Comparison of ENCODE assay signal across 9 mouse cellular contexts in the genomic region with DNA sequence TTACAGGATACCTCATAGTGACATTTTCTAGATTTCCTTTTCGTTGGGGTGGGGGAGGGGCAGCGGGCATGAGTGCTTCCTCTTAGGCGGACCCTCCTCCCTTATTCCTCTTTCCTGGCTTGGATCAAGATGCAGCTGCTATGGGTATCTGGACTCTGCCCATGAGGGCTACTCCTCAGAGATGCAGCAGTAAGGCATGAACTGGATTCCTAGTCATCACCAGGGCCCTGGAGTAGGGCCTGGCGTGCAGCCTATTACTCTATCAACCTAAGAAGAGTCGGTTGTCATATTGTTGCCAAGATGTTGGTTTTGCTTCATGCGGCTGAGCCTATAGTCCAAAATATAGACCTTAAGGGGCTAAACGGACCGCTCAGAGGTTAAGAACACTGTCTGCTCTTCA. TPM values are rescaled to one million over a fixed set of nuclear protein-coding genes. Genes with fewer than 3 reads are reported as not detected.
DNase-seq lines count a peak whose midpoint lies in the region; ATAC-seq and TF ChIP-seq lines count a peak whose summit lies in the region.
"Had no signal": no experiment of that assay in that cellular context is flagged by ENCODE, and none has a peak within 500 bp of the region (broad histone marks: within the 10 kb centered on the region; RNA-seq: fewer than 3 reads in every experiment).

No protein-coding gene starts in this region.

- H3K36me3 ChIP-seq in heart, embryonic 12.5 days = no peaks in the 10 kb centered on the region
- no peaks in the 10 kb centered on the region for H3K36me3 ChIP-seq in ES-E14 (ENCODE audit: control insufficient read depth, insufficient read depth, low read length, poor library complexity, severe bottlenecking)
- no peaks in the 10 kb centered on the region for H3K36me3 ChIP-seq in forebrain, embryonic 16.5 days (ENCODE audit: control insufficient read depth, insufficient read depth)

- DNase-seq in heart, adult 18-20 months = no peak
- no peak for DNase-seq in ES-E14 (ENCODE audit: low read depth, low spot score)
- DNase-seq in adrenal gland, postnatal 14 days = no peak
- DNase-seq in layer of hippocampus, adult 18-20 months (ENCODE audit: low spot score in 2 of 2) = no peak
- no peak for DNase-seq in layer of hippocampus, adult 11-12 months (ENCODE audit: low spot score)

- peak overlapping the region; percentile 29; the same call in 1 of the 2 replicates for H3K9ac ChIP-seq in heart, embryonic 12.5 days
- no peak overlapping the region; the same call in 1 of the 2 replicates for H3K9ac ChIP-seq in ES-E14 (ENCODE audit: insufficient read depth, low read depth, low read length, poor library complexity, severe bottlenecking)
- peak overlapping the region; percentile 58 for H3K9ac ChIP-seq in forebrain, embryonic 16.5 days (replicated peaks; ENCODE audit: low read depth, low read length)

- H3K27me3 ChIP-seq in heart, embryonic 12.5 days (replicated peaks) = no peaks in the 10 kb centered on the region
- H3K27me3 ChIP-seq in forebrain, embryonic 16.5 days (replicated peaks; ENCODE audit: control insufficient read depth, insufficient read depth, low read length) = no peaks in the 10 kb centered on the region
- H3K27me3 ChIP-seq: CH12.LX had no signal

- WGBS in heart, embryonic 12.5 days = 44% methylated on average over 8 of the region's 8 CpGs
- 41% methylated on average over 8 of the region's 8 CpGs for WGBS in forebrain, embryonic 16.5 days

- H3K4me1 ChIP-seq in heart, embryonic 12.5 days (replicated peaks) = peaks cover 43% of the 10 kb centered on the region
- H3K4me1 ChIP-seq in ES-E14 (ENCODE audit: control insufficient read depth in 2 of 2, insufficient read depth in 2 of 2, low read length in 2 of 2, poor library complexity in 1 of 2) = peaks cover 4 to 16% of the 10 kb centered on the region in 2 experiments
- peaks cover 16% of the 10 kb centered on the region for H3K4me1 ChIP-seq in forebrain, embryonic 16.5 days (replicated peaks; ENCODE audit: control insufficient read depth, insufficient read depth, low read length)

- no peaks in the 10 kb centered on the region for H3K9me3 ChIP-seq in heart, embryonic 12.5 days (replicated peaks)
- no peaks in the 10 kb centered on the region for H3K9me3 ChIP-seq in ES-E14 (ENCODE audit: control insufficient read depth, insufficient read depth, low read depth, low read length)
- no peaks in the 10 kb centered on the region for H3K9me3 ChIP-seq in forebrain, embryonic 16.5 days (ENCODE audit: control insufficient read depth, low read length)

- H3K27ac ChIP-seq in heart, embryonic 12.5 days (ENCODE audit: poor library complexity, severe bottlenecking) = no peak overlapping the region
- no peak overlapping the region for H3K27ac ChIP-seq in ES-E14 (ENCODE audit: insufficient read depth, low read depth, low read length, poor library complexity, severe bottlenecking)
- H3K27ac ChIP-seq in forebrain, embryonic 16.5 days (ENCODE audit: low read length) = peak overlapping the region; percentile 84

- in situ Hi-C loops in ES-E14 (cut with MboI; ENCODE audit: low sequenced_read_pairs in 2 of 2, unreplicated experiment in 2 of 2) = no loop called here

- no peak for ATAC-seq in heart, embryonic 12.5 days (ENCODE audit: insufficient number of reproducible peaks, low FRiP score)
- ATAC-seq in forebrain, embryonic 16.5 days = peak; percentile 26
- peak; percentile 38; the same call in 1 of the 2 replicates for ATAC-seq in megakaryocyte, adult 5-6 weeks (ENCODE audit: poor library complexity, severe bottlenecking)

- H3K4me3 ChIP-seq in heart, embryonic 12.5 days = peak overlapping the region; percentile 43
- peak overlapping the region; percentile 50 to 81 for H3K4me3 ChIP-seq in ES-E14 (ENCODE audit: insufficient read depth in 1 of 2, low read depth in 1 of 2, low read length in 2 of 2, poor library complexity in 1 of 2, severe bottlenecking in 1 of 2)
- peak overlapping the region; percentile 47 for H3K4me3 ChIP-seq in forebrain, embryonic 16.5 days (replicated peaks; ENCODE audit: low read length)

- peak overlapping the region; percentile 61 for H3K4me2 ChIP-seq in heart, embryonic 12.5 days
- peak overlapping the region; percentile 55 for H3K4me2 ChIP-seq in forebrain, embryonic 16.5 days (ENCODE audit: low read length)

TF ChIP-seq in ES-E14, 5 proteins besides CTCF, POLR2A, EP300 and RAD21:
- no peak for TF ChIP-seq CHD2 (IDR thresholded peaks at IDR 0.05; ENCODE audit: low read depth, low read length)
- no peak for TF ChIP-seq ZC3H11A (IDR thresholded peaks at IDR 0.05; ENCODE audit: borderline replicate concordance, low read depth, low read length)
- no peak for TF ChIP-seq MAFK (IDR thresholded peaks at IDR 0.05; ENCODE audit: insufficient read depth, low read depth, low read length)
- TF ChIP-seq ZNF384 (IDR thresholded peaks at IDR 0.05; ENCODE audit: low read depth, low read length) = no peak
- no peak for TF ChIP-seq HCFC1 (IDR thresholded peaks at IDR 0.05; ENCODE audit: borderline replicate concordance, insufficient read depth, low read length)
TF ChIP-seq in ES-E14: peak in this region for 0.

RNA-seq across cellular contexts. Expression of a gene that starts 27.3 kb away (rescaled TPM):
- 459 and 491 TPM in 2 replicates for polyA plus RNA-seq in heart, embryonic 12.5 days (2016; fragmentation: Nextera tagmentation; extraction: Ambion mirVana)
- 100 to 1,000 TPM; 196 to 224 TPM for total RNA-seq in heart, adult 18-20 months (2021)
- 23.6 and 65.1 TPM in 2 replicates for total RNA-seq in ES-E14 (2012; rRNA removed)
- polyA plus RNA-seq in forebrain, embryonic 16.5 days (2015; fragmentation: Nextera tagmentation; extraction: Ambion mirVana) = 479 and 536 TPM in 2 replicates
- total RNA-seq in megakaryocyte, adult 5-6 weeks (2015) = 291 and 313 TPM in 2 replicates
- total RNA-seq in megakaryocyte, adult 5-6 weeks (2017) = 41.3 and 67.5 TPM in 2 replicates
- 176 and 193 TPM in 2 replicates for total RNA-seq in adrenal gland, postnatal 14 days (2021)
- 100 to 1,000 TPM; 286 to 290 TPM for total RNA-seq in layer of hippocampus, adult 18-20 months (2021)
